Mouse (Mus musculus): Measurements from ENCODE around the gene Aicda.
"Not testable (repeated sequence)": the region's sequence is repeated elsewhere in the genome, so short reads cannot be mapped to it uniquely, and the experiment has no call there.

Gene Aicda

DNA sequence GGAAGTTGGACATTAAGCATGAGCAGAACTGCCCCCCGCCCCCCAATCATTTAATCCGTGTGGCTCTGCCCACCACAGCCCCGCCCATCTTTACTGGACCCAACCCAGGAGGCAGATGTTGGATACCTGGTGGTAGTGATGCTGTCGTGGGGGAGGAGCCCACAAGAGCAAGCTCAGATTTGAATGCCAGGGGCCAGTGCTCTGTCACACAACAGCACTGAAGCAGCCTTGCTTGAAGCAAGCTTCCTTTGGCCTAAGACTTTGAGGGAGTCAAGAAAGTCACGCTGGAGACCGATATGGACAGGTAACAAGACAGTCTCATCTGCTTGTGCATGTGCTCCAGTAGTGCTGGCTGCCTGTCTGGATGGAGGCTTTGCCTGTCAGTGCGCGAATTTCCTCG, at the start of gene Aicda:
Aicda (plus strand) TSS at position 196 of the 400 bp plus-strand sequence.
- DNase-seq (ENCODE audit: low spot score in 2 of 2): no peak

- no peak for DNase-seq (ENCODE audit: low spot score in 2 of 2)
These were observed 48.6 kb upstream of the Aicda start for GRCm38 (mm10) chr6:122505041-122505440.

DNA sequence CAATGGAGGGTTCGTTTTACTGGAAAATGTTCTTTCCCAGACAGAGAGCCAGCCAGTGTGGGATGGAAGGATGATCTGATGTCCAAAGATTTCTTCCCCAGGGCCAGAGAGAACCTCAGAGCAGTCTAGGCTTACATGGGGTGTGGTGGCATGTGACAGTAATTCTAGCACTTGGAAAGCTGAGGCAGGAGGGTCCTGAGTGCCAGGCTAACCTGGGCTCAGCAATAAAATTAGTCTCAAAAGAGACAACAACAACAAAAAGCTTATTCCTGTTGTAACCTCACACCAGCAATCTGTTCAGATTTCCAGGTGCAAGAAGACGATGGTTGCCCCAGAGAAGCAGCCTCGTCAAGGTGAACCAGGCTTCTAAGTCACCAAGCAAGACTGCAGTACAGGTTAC, 48.1 kb upstream of the Aicda start, which contains the start of gene Mfap5:
Mfap5 (plus strand) TSS at position 301 of the 400 bp plus-strand sequence.
- DNase-seq (ENCODE audit: low spot score in 2 of 2): no peak

DNA sequence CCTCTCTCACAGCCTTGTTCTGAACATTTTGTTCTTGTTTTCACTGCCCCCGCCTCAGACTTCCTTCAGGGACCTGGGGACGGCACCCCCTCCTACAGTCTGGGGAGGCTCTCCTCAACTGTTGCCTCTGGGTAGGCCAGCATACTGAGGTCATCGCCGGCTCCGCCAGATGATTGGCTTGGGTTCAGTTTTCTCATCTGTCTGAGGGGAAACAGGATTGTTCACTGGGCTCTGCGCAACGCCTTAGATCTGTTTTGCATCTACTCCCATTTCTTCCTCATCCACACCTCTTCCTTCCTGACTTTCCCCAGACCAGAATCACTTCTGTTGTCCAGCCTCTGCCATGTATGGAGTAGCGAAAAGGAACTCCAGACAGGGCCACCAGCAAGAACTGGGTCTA, 45.1 kb upstream of the Aicda start:
- DNase-seq (ENCODE audit: low spot score in 2 of 2): no peak

DNA sequence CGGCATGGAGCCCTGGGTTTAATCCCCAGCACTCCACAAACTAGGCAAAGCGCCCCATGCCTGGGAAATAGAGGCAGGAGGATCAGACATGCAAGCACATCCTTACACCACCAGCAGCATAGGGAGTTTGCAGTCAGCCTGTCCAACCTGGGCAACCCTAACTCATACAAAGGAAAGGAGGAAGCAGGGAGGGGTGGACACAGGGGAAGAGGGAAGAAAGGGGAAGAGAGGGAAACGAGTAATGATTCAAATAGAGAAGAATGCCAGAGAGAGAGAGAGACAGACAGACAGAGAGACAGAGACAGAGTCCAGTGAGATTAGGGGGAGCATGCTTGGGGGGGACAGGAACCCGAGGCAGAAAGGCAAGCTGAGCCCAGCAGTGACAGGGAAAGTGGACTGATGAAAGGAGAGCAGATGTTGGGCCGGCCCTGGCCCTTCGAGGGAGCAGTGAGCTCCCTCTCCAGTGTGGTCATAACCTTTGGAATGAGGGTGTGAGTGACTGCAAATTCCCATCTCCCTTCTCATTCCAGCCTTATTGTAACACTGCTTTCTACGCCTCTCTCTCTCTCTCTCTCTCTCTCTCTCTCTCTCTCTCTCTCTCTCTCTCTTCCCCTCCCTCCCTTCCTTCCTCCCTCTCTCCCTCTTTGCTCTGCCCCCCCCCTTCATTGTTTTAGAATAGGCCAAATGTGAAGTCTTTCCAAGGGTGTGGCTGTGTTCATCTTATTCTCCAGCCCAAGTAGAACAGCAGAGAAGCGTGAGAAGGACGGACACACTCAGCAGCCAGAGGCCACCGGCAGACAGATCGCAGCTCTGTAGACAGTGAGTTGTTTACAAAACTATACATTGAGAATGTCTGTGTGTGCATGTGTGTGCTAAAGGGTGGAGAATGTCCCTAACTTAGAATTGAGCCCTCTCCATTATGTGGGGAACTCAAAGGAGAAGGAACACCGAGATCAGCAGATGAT, 40.4 kb upstream of the Aicda start:
- no peak for DNase-seq (ENCODE audit: low spot score in 2 of 2)

DNA sequence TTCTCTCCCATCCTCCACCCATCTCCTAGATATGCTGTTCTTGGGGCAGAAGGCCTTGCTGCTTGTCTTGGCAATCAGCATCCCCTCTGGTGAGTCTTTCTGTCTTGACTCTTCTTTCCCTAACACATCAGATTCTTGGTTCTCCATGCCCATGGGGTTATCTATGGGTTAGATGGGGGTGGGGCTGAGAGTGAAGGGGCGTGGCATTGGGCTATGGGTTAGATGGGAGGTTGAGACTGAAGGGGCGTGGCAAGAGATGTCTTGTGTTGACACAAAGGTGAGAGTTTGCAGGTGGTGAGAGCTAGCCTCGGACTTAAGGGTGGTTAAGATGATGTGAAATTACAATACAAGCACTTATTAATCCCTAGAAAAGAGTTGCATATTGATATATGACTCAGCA, 39.3 kb upstream of the Aicda start:
- no peak for DNase-seq (ENCODE audit: low spot score in 2 of 2)

GRCm38 (mm10) chr6:122515762-122516161, 37.8 kb upstream of the Aicda start:
- DNase-seq (ENCODE audit: low spot score in 2 of 2): not testable (repeated sequence)

DNA sequence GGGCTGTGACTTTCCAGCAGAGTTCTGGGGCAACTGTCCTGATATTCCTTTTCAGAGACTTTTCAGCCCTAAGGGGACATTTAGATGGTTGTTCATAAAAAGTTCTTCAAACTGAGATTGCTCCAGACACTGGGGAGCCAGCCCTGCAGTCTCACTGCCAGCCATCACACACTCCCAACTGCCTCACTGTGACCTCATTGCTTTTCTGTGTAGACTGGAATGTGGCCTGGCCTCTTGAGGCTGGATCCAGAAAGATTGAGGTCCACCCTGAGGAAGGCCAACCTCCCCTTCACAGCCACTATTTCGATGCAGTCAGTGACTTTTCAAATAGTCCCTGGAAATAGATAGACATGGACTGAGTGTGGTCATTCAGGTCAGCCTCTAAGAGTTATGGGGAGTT, 35.9 kb upstream of the Aicda start:
- DNase-seq (ENCODE audit: low spot score in 2 of 2): no peak

DNA sequence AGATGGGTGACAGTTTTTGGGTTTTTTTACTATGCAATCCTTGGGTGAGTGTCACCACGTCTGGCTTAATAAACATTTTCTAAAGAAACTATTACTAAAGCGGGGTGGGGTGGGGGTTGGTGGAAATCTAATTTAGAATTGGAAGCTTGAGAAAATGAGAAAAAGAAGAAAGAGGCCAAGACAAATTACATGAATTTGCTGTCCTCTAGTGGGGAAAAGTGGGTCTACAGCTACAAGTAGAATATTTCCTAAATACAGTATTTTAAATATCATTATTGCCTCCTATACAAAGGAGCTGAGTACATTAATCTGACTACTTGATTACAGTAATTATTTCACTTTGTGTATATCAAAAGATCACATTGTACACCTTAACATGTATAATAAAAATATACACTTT, 34.2 kb upstream of the Aicda start:
- DNase-seq (ENCODE audit: low spot score in 2 of 2): no peak

- DNase-seq (ENCODE audit: low spot score in 2 of 2): no peak
These were observed 31.0 kb upstream of the Aicda start for GRCm38 (mm10) chr6:122522595-122522994.

- no peak for DNase-seq (ENCODE audit: low spot score in 2 of 2)
These were observed 30.3 kb upstream of the Aicda start for GRCm38 (mm10) chr6:122523289-122523688.

GRCm38 (mm10) chr6:122527596-122527995, 26.0 kb upstream of the Aicda start:
- no peak for DNase-seq (ENCODE audit: low spot score in 2 of 2)

DNA sequence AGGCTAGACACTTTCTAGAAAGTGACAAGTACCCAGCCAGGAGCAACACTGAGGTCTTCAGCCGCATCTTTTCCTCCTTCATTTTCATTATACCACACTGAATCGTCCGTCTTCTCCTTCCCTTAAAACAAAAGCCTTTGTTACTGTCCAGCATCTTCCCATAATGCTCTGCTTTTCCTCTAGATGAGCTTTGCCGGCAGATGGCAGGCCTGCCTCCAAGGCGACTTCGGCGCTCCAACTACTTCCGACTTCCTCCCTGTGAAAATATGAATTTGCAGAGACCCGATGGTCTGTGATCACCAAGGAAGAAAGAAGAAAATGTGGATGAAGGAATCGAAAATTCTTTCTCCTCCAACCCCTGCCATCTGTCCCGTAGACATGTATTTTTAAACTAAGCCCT, 25.5 kb upstream of the Aicda start:
- DNase-seq (ENCODE audit: low spot score in 2 of 2): no peak

- DNase-seq (ENCODE audit: low spot score in 2 of 2): no peak
These were observed 22.0 kb upstream of the Aicda start for GRCm38 (mm10) chr6:122531466-122532174.

DNA sequence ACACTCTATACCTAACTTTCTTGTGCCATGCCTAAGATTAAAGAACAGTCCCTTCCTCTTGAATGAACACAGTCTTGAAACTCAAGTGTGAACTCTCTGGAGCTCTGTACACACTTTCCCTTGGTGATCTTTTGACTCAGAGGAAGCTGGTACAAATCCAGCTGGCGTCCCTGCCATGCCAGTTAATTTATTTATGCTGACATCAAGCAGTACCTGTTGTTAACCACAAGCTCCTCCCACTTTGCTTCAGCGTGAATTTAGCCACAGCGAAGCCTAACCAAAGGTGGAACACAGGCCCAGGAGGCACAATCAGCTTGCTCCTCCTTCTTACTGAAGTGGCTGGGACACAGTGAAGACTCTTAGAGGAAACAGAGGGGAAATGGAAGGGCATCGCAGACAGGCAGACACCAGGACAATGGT, 20.7 kb upstream of the Aicda start:
- no peak for DNase-seq (ENCODE audit: low spot score in 2 of 2)

DNA sequence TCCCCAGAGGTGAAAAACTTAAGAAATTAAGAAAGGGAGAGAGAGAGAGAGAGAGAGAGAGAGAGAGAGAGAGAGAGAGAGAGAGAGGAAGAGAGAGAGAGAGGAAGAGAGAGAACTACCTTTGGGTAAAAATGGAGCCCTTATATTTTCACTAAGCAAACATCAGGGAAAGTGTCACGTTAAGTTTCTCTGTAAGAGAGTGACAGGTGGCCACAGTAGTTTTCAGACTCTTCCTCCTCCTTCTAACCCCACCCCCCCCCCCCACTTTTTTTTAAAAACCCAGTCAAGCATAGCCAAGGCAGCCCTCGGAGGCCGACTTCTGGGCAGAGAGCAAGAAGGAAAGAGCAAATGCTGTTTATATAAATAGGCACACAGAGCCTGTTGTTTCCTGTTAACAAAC, 19.6 kb upstream of the Aicda start:
- DNase-seq (ENCODE audit: low spot score in 2 of 2): no peak

DNA sequence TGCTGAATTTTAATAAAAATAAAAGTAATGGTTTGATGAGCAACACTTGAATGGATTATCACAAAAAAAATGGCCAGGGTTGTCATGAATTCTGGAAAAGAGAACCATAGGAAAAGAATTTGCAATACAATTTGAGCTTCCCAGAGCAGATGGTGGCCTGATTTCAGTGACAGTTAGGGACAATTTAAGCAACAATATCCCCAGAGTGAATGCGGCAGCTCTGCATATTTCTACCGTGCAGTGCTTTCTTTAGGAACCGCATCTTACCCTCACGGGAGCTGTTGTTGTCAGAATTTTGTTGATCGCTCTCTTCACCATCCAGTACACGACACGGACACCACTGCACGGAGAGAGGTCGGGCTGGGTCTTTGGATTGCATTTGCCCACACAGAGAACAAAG, 14.0 kb upstream of the Aicda start:
- DNase-seq (ENCODE audit: low spot score in 2 of 2): no peak

DNA sequence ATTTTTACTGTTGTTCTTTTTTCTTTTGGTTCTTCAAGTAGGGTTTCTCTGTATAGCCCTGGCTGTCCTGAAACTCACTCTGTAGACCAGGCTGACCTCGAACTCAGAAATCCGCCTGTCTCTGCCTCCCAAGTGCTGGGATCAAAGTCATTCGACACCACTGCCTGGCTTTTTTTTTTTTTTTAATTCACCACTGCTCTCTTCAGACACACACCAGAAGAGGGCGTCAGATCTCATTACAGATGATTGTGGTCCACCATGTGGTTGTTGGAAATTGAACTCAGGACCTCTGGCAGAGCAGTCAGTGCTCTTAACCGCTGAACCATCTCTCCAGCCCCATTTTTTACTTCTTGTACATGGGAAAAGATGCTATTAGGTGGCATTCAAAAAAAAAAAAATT, 11.1 kb upstream of the Aicda start:
- not testable (repeated sequence) for DNase-seq (ENCODE audit: low spot score in 2 of 2)

DNA sequence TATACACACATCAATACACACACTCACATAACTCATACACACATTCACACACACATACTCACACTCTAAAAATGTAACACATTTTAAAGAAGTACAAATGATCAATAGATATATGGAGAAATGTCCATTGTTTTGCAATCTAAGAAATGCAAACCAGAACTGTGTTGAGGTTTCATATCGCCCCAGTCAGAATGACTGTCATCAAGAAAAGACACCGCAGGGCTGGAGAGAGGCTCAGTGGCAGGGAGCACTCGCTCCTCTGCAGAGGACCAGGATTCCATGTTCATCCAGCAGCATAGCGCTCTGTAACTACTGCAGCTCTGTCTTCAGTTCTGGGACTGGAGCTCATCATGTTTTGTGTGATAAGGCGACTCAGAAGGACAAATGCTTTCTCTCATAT, 10.0 kb upstream of the Aicda start:
- no peak for DNase-seq (ENCODE audit: low spot score in 2 of 2)

DNA sequence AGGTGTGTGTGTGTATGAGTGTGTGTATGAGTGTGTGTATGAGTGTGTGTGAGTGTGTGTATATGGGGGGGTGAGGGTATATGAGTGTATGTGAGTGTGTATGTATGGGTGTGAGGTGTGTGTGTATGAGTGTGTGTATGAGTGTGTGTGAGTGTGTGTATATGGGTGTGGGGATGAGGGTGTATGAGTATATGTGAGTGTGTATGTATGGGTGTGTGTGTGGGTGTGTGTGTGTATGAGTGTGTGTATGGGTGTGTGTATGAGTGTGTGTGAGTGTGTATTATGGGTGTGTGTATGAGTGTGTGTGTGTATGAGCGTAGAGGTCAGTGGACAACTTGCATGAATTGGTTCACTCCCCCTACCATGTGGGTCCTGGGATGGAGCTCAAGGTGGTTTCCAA, 8.9 kb upstream of the Aicda start:
- no peak for DNase-seq (ENCODE audit: low spot score in 2 of 2)

DNA sequence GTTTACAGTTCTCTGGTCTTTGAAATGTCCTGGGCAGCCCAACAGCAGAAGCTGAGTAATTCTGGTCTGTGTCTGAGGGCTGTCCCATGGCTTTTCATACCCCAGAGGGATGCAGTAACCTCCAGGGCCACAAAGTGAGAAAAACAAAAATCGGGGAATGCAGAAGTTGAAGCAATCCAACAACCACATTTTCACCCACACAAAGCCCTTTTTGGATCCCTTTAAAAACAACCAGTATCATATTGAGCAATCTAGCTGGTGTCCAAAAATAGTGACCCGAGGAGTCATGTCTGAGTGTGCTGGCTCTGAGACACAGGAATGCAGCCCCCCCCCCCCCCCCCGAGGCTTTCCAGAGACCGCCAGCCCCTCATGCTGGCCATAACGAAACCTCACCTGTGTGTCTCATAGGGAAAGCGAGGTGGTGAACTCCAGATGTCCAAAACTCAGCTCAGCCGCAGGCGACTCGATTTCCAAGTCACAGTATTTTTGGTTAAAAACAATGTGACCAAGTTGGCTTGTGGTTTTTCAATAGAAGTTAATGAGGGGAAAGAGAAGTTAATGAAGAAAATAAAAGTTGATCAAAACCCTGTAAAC, 8.2 kb upstream of the Aicda start:
- DNase-seq (ENCODE audit: low spot score in 2 of 2): no peak

GRCm38 (mm10) chr6:122545948-122546347, 7.7 kb upstream of the Aicda start:
- DNase-seq (ENCODE audit: low spot score in 2 of 2): no peak
